In the genomic region with DNA sequence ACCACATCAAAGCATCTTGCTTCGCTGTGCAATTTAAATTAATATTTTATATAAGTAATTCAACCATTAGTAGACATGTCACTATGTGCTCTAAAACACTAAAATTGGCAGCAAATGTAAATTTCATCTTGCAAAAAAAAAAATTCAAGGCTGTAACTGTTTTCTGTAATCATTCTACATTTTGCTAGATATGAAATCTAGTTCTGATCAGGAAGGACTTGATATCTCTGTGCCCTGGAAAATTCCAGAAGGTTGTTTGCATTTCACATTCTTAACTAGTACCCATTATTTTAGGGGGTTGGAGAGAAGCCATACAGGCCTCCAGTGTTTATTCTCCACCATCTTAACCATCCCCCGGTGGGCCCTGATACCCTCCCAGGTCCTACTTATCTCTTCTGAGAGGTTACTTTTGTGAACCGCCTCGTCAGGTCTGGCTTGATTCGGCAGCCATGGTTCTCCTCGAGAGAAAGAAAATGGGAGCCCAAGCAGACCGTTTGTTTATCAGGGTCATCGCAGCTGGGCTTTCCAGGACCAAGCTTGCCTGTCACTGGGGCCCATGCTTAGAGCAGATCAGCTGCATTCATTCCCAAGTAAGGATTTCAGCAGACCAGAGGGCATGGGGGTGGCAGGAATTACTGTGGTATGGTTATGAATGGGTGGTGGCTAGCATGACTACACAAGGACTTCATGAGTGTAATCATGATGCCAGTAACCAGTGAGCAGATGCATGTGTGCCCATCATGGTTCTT, we compare ENCODE assay signal across 28 mouse cellular contexts.
DNase-seq lines count a peak whose midpoint lies in the region; ATAC-seq lines count a peak whose summit lies in the region.
"Had no signal": no experiment of that assay in that cellular context is flagged by ENCODE, and none has a peak within 500 bp of the region (broad histone marks: within the 10 kb centered on the region; RNA-seq: fewer than 3 reads in every experiment).

No protein-coding gene starts in this region.

- 32% methylated on average over 8 of the region's 8 CpGs for WGBS in liver, embryonic 13.5 days (ENCODE audit: insufficient replicate concordance)

- DNase-seq in heart, adult 11 months = peak; percentile 83
- DNase-seq in heart, adult 9 months (ENCODE audit: low spot score in 2 of 2) = no peak
- peak; percentile 16 for DNase-seq in ovary, postnatal 36 days (ENCODE audit: low spot score)
- DNase-seq in ovary, postnatal 14 days (ENCODE audit: low spot score) = no peak
- DNase-seq in liver = peak; percentile 25
- peak; percentile 5 for DNase-seq in liver, embryonic 13.5 days
- no peak for DNase-seq in lung, postnatal 25 days (ENCODE audit: low spot score)
- DNase-seq: adrenal gland, postnatal 10 days; adrenal gland, postnatal 36 days; B cell, adult 2 months; cerebellum, adult 18-20 months; cerebellum, adult 9-10 months; cerebellum, postnatal 25 days; gastrocnemius, postnatal 10 days; heart, adult 18-20 months; heart, postnatal 14 days; heart, postnatal 4 days had no signal

- peaks cover 40% of the 10 kb centered on the region for H3K4me1 ChIP-seq in liver, embryonic 13.5 days (replicated peaks)
- H3K4me1 ChIP-seq: heart, embryonic 10.5 days had no signal

- no peak overlapping the region for H3K27ac ChIP-seq in liver, embryonic 13.5 days
- H3K27ac ChIP-seq: embryonic facial prominence, embryonic 12.5 days; embryonic facial prominence, embryonic 15.5 days; forebrain, embryonic 12.5 days; forebrain, embryonic 15.5 days; heart, embryonic 10.5 days; heart, embryonic 13.5 days; hindbrain, embryonic 15.5 days had no signal

- no peaks in the 10 kb centered on the region for H3K36me3 ChIP-seq in liver, embryonic 13.5 days
- H3K36me3 ChIP-seq: embryonic facial prominence, embryonic 12.5 days; embryonic facial prominence, embryonic 15.5 days; forebrain, embryonic 12.5 days; forebrain, embryonic 15.5 days; G1E; heart, embryonic 10.5 days; heart, embryonic 13.5 days; hindbrain, embryonic 15.5 days had no signal

- H3K4me2 ChIP-seq in liver, embryonic 13.5 days = no peak overlapping the region
- H3K4me2 ChIP-seq: embryonic facial prominence, embryonic 12.5 days; embryonic facial prominence, embryonic 15.5 days; forebrain, embryonic 12.5 days; forebrain, embryonic 15.5 days; heart, embryonic 13.5 days; hindbrain, embryonic 15.5 days had no signal

- H3K4me3 ChIP-seq in liver, embryonic 13.5 days (replicated peaks) = no peak overlapping the region
- H3K4me3 ChIP-seq: embryonic facial prominence, embryonic 12.5 days; embryonic facial prominence, embryonic 15.5 days; forebrain, embryonic 12.5 days; forebrain, embryonic 15.5 days; heart, embryonic 10.5 days; heart, embryonic 13.5 days; hindbrain, embryonic 15.5 days had no signal

- no peaks in the 10 kb centered on the region for H3K9me3 ChIP-seq in liver, embryonic 13.5 days (replicated peaks)
- H3K9me3 ChIP-seq: embryonic facial prominence, embryonic 12.5 days; embryonic facial prominence, embryonic 15.5 days; forebrain, embryonic 12.5 days; forebrain, embryonic 15.5 days; heart, embryonic 10.5 days; heart, embryonic 13.5 days; hindbrain, embryonic 15.5 days had no signal

- H3K9ac ChIP-seq in liver, embryonic 13.5 days = no peak overlapping the region
- H3K9ac ChIP-seq: embryonic facial prominence, embryonic 12.5 days; embryonic facial prominence, embryonic 15.5 days; forebrain, embryonic 12.5 days; forebrain, embryonic 15.5 days; heart, embryonic 13.5 days; hindbrain, embryonic 15.5 days had no signal

- ATAC-seq in liver, embryonic 13.5 days (ENCODE audit: low read depth) = peak; percentile 22; the same call in 1 of the 2 replicates
- ATAC-seq in erythroid progenitor cell, adult 5-6 weeks (replicated peaks; ENCODE audit: low FRiP score, poor library complexity, severe bottlenecking) = no peak
- ATAC-seq: activated CD4-positive, CD25-positive, alpha-beta regulatory T cell, adult 4 months; forebrain, embryonic 15.5 days had no signal

- no peaks in the 10 kb centered on the region for H3K27me3 ChIP-seq in liver, embryonic 13.5 days
- H3K27me3 ChIP-seq: CH12.LX; embryonic facial prominence, embryonic 12.5 days; embryonic facial prominence, embryonic 15.5 days; forebrain, embryonic 12.5 days; forebrain, embryonic 15.5 days; heart, embryonic 13.5 days; hindbrain, embryonic 15.5 days had no signal

Comparison
In these comparisons a context has a peak if more than half of its experiments do, and no peak if none do; other contexts are left out.
1. DNase-seq: peak in heart, adult 11 months (single experiment), ovary, postnatal 36 days (single experiment), liver (single experiment) and liver, embryonic 13.5 days (single experiment); none in heart, adult 9 months (0 of 2), ovary, postnatal 14 days (single experiment) and lung, postnatal 25 days (single experiment).